Mouse (Mus musculus): ENCODE results near the gene Atpaf2. TPM values are rescaled to one million over a fixed set of nuclear protein-coding genes. Genes with fewer than 3 reads are reported as not detected.

Gene Atpaf2
- polyA plus RNA-seq, 1 experiment: 23.8 TPM

DNA sequence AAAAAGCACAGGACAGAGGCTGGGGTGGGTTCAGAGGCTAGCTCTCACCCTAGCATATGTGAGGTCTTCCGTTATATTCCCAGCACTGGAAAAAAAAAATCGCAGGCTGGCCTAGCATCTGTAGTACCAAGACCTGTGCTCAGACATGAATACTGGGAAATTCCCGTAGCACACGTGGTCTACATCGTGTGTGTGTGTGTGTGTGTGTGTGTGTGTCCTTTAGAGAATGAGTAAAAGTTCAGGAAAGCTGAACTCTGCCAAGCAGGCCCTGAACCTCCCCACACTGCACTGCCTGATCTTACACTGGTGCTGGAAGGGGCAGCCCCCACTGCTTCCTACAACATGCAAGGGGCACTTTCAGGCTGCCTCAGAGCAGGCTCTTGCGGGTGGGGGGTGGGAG is 43.8 kb downstream of the Atpaf2 start:
- no peak for TF ChIP-seq POLR2A (IDR thresholded peaks at IDR 0.05; ENCODE audit: borderline replicate concordance, extremely low read depth, low read depth, low read length)
- TF ChIP-seq CTCF (IDR thresholded peaks at IDR 0.05; ENCODE audit: insufficient read depth, low read length): no peak
- no peak for DNase-seq
- WGBS: 80% methylated on average over 6 of the region's 6 CpGs
- no peak overlapping the region for H3K4me3 ChIP-seq (replicated peaks; ENCODE audit: extremely low read depth, low read depth, low read length)
- no peaks in the 10 kb centered on the region for H3K4me1 ChIP-seq (ENCODE audit: control insufficient read depth, insufficient read depth, low read length)

DNA sequence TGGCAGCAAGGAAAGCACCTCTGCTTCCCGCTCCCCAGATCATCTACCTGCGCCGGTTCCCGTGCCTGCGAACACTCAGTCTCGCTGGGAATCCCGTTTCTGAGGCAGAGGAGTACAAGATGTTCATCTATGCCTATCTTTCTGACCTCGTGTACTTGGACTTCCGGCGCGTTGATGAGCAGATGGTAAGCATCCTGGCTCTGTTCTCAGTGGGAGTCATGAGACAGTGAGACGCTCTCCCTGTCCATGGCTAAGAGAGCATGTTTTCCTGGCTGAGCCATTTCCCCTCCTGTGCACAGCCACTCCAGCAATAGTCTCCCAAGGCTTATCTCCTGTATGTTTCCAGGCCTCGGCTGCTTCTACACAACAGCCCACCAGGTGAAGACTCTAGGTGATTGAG is 47.8 kb downstream of the Atpaf2 start:
- no peak for DNase-seq
- 80% methylated on average over 13 of the region's 13 CpGs for WGBS
- Histone ChIP-seq H3K4me1 (ENCODE audit: control insufficient read depth, insufficient read depth, low read length) (no peaks in the 10 kb centered on the region), H3K4me3 (replicated peaks; ENCODE audit: extremely low read depth, low read depth, low read length) (no peak overlapping the region)
- no peak for TF ChIP-seq POLR2A (IDR thresholded peaks at IDR 0.05; ENCODE audit: borderline replicate concordance, extremely low read depth, low read depth, low read length)
- TF ChIP-seq CTCF (IDR thresholded peaks at IDR 0.05; ENCODE audit: insufficient read depth, low read length): no peak

DNA sequence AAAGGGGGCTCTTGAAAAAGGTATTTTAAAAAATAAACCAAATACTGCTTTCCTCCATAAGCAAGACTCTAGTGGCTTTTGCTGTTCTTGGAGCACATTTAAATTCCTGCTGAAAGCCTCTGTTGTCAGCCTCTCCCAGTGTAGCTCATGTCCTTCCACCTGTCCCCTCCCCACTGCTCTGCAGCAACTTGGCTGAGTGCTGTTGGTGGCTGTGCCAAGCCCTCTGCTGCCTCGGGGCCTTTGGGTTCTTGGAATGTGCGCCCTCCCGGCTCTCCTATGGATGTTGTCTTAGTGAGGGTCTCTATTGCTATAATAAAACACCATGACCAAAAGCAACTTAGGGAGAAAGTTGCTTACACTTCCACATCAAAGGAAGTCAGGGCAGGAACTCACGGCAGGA is 48.8 kb downstream of the Atpaf2 start:
- 59% methylated on average over 4 of the region's 4 CpGs for WGBS
- Histone ChIP-seq H3K4me1 (ENCODE audit: control insufficient read depth, insufficient read depth, low read length) (no peaks in the 10 kb centered on the region), H3K4me3 (replicated peaks; ENCODE audit: extremely low read depth, low read depth, low read length) (no peak overlapping the region)
- no peak for DNase-seq
- TF ChIP-seq POLR2A (IDR thresholded peaks at IDR 0.05; ENCODE audit: borderline replicate concordance, extremely low read depth, low read depth, low read length): no peak
- TF ChIP-seq CTCF (IDR thresholded peaks at IDR 0.05; ENCODE audit: insufficient read depth, low read length): no peak

DNA sequence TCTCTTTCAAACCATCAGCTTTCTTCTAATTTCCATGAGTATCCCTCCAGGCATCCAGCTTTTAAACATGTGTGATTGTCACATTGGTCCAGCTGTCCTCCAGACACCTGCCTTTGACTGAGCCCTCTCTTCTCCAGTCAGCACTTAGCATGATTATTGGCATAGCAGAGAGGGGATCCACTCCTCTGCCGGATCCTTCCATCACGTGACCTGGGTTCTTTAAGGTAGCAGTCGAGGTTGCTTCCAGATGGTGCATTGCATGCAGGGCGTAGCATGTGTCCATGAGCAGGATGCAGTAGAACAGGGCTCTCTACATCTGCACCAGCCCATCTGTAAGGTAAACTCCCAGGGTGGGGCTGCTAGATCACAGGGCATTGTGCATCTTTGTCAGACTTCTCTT is 49.3 kb downstream of the Atpaf2 start:
- WGBS: 74% methylated on average over 4 of the region's 4 CpGs
- TF ChIP-seq POLR2A (IDR thresholded peaks at IDR 0.05; ENCODE audit: borderline replicate concordance, extremely low read depth, low read depth, low read length) (no peak), CTCF (IDR thresholded peaks at IDR 0.05; ENCODE audit: insufficient read depth, low read length) (no peak)
- no peak for DNase-seq
- Histone ChIP-seq H3K4me1 (ENCODE audit: control insufficient read depth, insufficient read depth, low read length) (no peaks in the 10 kb centered on the region), H3K4me3 (replicated peaks; ENCODE audit: extremely low read depth, low read depth, low read length) (no peak overlapping the region)

DNA sequence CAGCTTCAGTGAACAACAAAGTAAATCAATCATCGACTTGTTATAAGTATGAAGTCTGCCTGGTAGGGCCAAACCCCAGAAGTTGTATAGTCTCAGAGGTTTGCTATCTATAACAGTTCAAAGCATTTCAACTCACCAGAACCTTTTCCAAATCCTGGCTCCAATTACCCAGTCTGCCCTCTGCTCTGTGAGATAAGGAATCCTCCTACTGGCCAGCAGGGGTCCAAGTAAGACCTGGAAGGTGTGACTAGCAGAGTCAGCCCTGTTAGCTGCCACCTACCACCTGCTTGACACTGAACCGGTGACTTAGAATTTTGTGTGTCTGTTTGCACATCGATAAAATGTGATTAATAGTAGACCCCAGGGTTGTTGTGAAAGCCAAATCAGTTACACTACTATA is 51.0 kb downstream of the Atpaf2 start:
- no peak for DNase-seq
- Histone ChIP-seq H3K4me1 (ENCODE audit: control insufficient read depth, insufficient read depth, low read length) (no peaks in the 10 kb centered on the region), H3K4me3 (replicated peaks; ENCODE audit: extremely low read depth, low read depth, low read length) (no peak overlapping the region)
- 64% methylated on average over 3 of the region's 3 CpGs for WGBS
- TF ChIP-seq CTCF (IDR thresholded peaks at IDR 0.05; ENCODE audit: insufficient read depth, low read length) (no peak), POLR2A (IDR thresholded peaks at IDR 0.05; ENCODE audit: borderline replicate concordance, extremely low read depth, low read depth, low read length) (no peak)

DNA sequence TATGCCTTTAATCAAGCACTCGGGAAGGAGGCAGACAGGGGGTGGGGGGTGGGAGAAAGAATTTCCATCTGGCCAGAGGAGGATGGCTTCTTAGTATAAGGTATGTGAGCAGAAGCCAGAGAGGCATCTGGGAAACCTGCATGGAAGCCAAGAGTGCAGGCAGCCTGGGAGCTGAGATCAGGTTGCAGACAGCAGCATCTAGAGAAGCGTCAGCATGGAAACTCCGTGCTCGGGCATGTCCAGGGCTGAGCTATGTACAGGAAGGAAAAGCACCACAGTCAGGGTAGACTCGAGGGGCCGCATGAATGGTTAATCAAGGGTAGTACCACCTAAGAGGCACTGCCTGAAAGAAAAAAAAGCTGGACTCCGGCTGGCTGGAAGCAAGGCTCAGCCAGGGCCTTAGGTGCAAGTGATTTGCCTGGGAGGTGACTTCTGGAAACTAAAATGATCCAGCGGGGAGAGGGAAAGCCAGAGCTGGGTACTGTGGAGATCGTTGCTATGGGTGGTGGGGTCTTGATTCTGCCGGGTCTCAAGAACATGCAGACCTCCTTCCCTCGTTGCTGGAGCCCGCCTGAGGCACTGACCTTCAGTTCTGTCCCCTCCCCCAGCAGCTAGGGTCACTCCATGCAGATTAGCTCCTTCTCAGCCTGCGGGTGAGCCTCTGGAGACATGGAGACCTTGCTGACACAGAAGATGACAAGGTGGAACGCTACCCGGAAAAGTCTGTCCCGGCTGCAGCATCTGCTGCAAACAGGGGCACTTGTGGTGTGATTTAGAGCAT is 51.8 kb downstream of the Atpaf2 start:
- H3K4me1 ChIP-seq (ENCODE audit: control insufficient read depth, insufficient read depth, low read length): no peaks in the 10 kb centered on the region
- TF ChIP-seq POLR2A (IDR thresholded peaks at IDR 0.05; ENCODE audit: borderline replicate concordance, extremely low read depth, low read depth, low read length) (no peak), CTCF (IDR thresholded peaks at IDR 0.05; ENCODE audit: insufficient read depth, low read length) (no peak)
- WGBS: 29% methylated on average over 16 of the region's 16 CpGs
- H3K4me3 ChIP-seq (replicated peaks; ENCODE audit: extremely low read depth, low read depth, low read length): no peak overlapping the region
- no peak for DNase-seq

DNA sequence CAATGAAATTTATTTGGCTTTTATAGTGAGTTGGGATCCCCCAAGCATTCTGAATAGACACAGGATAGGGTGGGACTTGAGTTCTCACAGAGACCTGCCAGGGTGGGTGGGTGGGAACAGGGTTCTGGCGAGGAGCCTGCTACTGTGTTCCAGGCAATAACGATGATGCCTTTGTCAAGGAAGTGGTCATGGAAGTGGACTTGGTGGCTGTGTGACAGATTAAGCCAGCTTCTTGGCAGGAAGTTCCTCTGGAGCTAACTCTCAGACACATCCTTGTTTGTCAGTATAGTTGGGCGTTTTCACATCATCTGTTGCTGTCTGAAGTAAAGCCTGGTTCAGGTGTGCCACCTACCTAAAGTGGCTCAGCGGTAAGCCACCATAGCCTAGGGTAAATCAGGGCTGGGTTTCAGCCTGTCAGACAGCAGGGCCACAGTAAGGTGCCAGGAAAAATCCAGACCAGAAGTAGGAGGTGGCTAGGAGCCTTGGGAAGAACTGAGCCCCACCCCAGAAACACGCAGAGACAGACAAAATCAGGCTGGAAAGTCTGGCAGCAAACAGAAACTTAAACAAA is 57.5 kb downstream of the Atpaf2 start:
- WGBS: 41% methylated on average over 5 of the region's 5 CpGs
- DNase-seq: no peak
- Histone ChIP-seq H3K4me3 (replicated peaks; ENCODE audit: extremely low read depth, low read depth, low read length) (no peak overlapping the region), H3K4me1 (ENCODE audit: control insufficient read depth, insufficient read depth, low read length) (0 out of 2 replicates have a peak, but pooled peaks cover 4% of the 10 kb centered on the region)
- TF ChIP-seq POLR2A (IDR thresholded peaks at IDR 0.05; ENCODE audit: borderline replicate concordance, extremely low read depth, low read depth, low read length) (no peak), CTCF (IDR thresholded peaks at IDR 0.05; ENCODE audit: insufficient read depth, low read length) (no peak)

DNA sequence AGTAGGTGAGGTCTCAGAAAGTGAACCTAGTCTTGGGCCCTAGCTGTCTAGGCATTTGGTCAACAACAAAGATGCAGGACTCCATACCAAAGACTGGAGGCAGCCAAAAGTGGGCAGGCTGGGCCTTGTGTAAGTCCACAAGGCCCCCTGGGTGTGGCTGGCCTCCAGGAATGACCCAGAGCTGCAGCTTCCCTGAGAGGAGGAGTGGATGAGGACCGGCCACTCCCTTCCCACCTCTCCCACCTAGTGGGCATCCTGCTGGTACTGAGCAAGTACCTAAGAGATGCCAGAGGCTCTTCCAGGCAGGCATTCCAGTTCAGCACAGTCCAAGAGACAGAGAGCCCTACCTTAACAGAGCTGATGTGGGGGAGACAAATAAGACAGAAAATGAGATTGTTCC is 58.3 kb downstream of the Atpaf2 start:
- H3K4me3 ChIP-seq (replicated peaks; ENCODE audit: extremely low read depth, low read depth, low read length): no peak overlapping the region

DNA sequence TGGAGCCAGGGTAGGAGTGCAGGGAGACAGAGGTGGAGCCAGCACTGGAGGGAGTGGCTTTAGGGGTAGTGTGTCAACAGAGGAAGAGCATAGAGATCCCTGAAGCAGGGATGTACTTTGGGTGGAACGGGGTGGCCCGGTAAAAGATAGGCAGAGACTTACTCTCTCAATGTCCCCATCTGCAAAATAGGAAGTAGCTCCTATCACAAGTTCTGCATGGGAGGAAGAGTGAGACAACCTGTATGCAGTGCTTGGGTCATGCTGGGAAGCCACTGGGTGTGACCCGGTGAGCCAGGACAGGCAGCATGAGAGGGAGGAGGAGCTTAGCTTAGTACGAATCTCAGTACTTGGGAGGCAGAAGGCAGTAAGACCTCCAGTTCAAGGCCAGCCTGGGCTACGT is 59.1 kb downstream of the Atpaf2 start:
- TF ChIP-seq POLR2A (IDR thresholded peaks at IDR 0.05; ENCODE audit: borderline replicate concordance, extremely low read depth, low read depth, low read length) (no peak), CTCF (IDR thresholded peaks at IDR 0.05; ENCODE audit: insufficient read depth, low read length) (no peak)
- DNase-seq: no peak
- WGBS: 62% methylated on average over 5 of the region's 5 CpGs
- H3K4me3 ChIP-seq (replicated peaks; ENCODE audit: extremely low read depth, low read depth, low read length): no peak overlapping the region
- 0 out of 2 replicates have a peak, but pooled peaks cover 4% of the 10 kb centered on the region for H3K4me1 ChIP-seq (ENCODE audit: control insufficient read depth, insufficient read depth, low read length)

More for the DNA sequence above, 58.3 kb downstream of the Atpaf2 start:
- 80% methylated on average over 1 of the region's 1 CpGs for WGBS
- 0 out of 2 replicates have a peak, but pooled peaks cover 4% of the 10 kb centered on the region for H3K4me1 ChIP-seq (ENCODE audit: control insufficient read depth, insufficient read depth, low read length)
- DNase-seq: no peak
- TF ChIP-seq CTCF (IDR thresholded peaks at IDR 0.05; ENCODE audit: insufficient read depth, low read length) (no peak), POLR2A (IDR thresholded peaks at IDR 0.05; ENCODE audit: borderline replicate concordance, extremely low read depth, low read depth, low read length) (no peak)

DNA sequence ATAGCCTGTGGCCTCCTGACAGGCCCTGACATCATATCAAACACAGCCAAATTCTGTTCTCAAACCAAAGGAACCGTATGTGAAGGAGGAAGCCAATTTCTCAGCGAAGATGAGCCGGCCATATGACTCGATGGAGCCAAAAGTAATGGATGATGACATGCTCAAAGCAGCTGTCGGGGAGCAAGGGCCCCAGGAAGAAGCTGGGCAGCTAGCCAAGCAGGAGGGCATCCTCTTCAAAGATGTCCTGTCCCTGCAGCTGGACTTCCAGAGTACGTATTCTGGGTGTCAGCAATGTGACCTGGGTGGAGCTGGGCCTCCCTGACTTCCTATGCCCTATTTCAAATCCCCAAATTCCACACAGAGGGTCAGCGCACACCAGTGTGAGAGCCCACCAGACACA is 59.7 kb downstream of the Atpaf2 start:
- H3K4me1 ChIP-seq (ENCODE audit: control insufficient read depth, insufficient read depth, low read length): 0 out of 2 replicates have a peak, but pooled peaks cover 4% of the 10 kb centered on the region
- DNase-seq: no peak
- 50% methylated on average over 7 of the region's 7 CpGs for WGBS
- H3K4me3 ChIP-seq (replicated peaks; ENCODE audit: extremely low read depth, low read depth, low read length): no peak overlapping the region
- TF ChIP-seq CTCF (IDR thresholded peaks at IDR 0.05; ENCODE audit: insufficient read depth, low read length) (no peak), POLR2A (IDR thresholded peaks at IDR 0.05; ENCODE audit: borderline replicate concordance, extremely low read depth, low read depth, low read length) (no peak)

Data from lung, adult 2 months (tissue).